Mouse (Mus musculus) right cerebral cortex, postnatal 14 days (tissue): ENCODE measurements at regions not wholly inside any gene's neighbourhood (a gene's known extent, or its start where the extent isn't known, plus 50 kb on each side); places are given as distances from the start of the nearest gene placed in this dataset.
A peak's percentile ranks its signal among the peaks of the same experiment; 100 is the strongest.
"Not testable (repeated sequence)": the region's sequence is repeated elsewhere in the genome, so short reads cannot be mapped to it uniquely, and the experiment has no call there.

ENCODE experiments used
- DNase-seq: peaks from one replicate; pipeline ENCODE4 v3.0.0; 2022

- no peak for DNase-seq
Observed at GRCm38 (mm10) chr8:116021691-116022090, 314.1 kb upstream of the Maf start.

- DNase-seq: no peak
Observed at GRCm38 (mm10) chr8:115995320-115995719, 287.7 kb upstream of the Maf start.

- DNase-seq: no peak
Observed at GRCm38 (mm10) chr8:115991989-115992388, 284.4 kb upstream of the Maf start.

- no peak for DNase-seq
Observed at GRCm38 (mm10) chr8:115983397-115983796, 275.8 kb upstream of the Maf start.

- DNase-seq: no peak
Observed at GRCm38 (mm10) chr8:115982326-115982725, 274.7 kb upstream of the Maf start.

GRCm38 (mm10) chr8:115981426-115981825 lies 273.8 kb upstream of the Maf start:
- no peak for DNase-seq

GRCm38 (mm10) chr8:115980616-115981015 lies 273.0 kb upstream of the Maf start:
- no peak for DNase-seq

GRCm38 (mm10) chr8:115977152-115977551 lies 269.6 kb upstream of the Maf start:
- no peak for DNase-seq

- no peak for DNase-seq
Observed at GRCm38 (mm10) chr8:115974706-115975105, 267.1 kb upstream of the Maf start.

GRCm38 (mm10) chr8:115971351-115971750 lies 263.8 kb upstream of the Maf start:
- DNase-seq: not testable (repeated sequence)

- no peak for DNase-seq
Observed at GRCm38 (mm10) chr8:115968121-115968520, 260.5 kb upstream of the Maf start.

GRCm38 (mm10) chr8:115965981-115966380 lies 258.4 kb upstream of the Maf start:
- DNase-seq: no peak

GRCm38 (mm10) chr8:115955371-115955770 lies 247.8 kb upstream of the Maf start:
- no peak for DNase-seq

- no peak for DNase-seq
Observed at GRCm38 (mm10) chr8:115953783-115954470, 246.3 kb upstream of the Maf start.

GRCm38 (mm10) chr8:115952496-115952895 lies 244.9 kb upstream of the Maf start:
- DNase-seq: no peak

- no peak for DNase-seq
Observed at GRCm38 (mm10) chr8:115948916-115949315, 241.3 kb upstream of the Maf start.

- no peak for DNase-seq
Observed at GRCm38 (mm10) chr8:115948036-115948435, 240.4 kb upstream of the Maf start.

GRCm38 (mm10) chr8:115942731-115943509 lies 235.3 kb upstream of the Maf start:
- DNase-seq: peak; percentile 23

GRCm38 (mm10) chr8:115929472-115930210 lies 222.0 kb upstream of the Maf start:
- DNase-seq: no peak

GRCm38 (mm10) chr8:115921889-115922288 lies 214.3 kb upstream of the Maf start:
- no peak for DNase-seq

GRCm38 (mm10) chr8:115906650-115907049 lies 199.1 kb upstream of the Maf start:
- DNase-seq: no peak

- no peak for DNase-seq
Observed at GRCm38 (mm10) chr8:115903853-115904420, 196.3 kb upstream of the Maf start.

GRCm38 (mm10) chr8:115897521-115898178 lies 190.1 kb upstream of the Maf start:
- DNase-seq: no peak
